Mouse (Mus musculus) thymus, postnatal 10 days (tissue): Measurements from ENCODE around the gene Mapk13.
"Not testable (repeated sequence)": the region's sequence is repeated elsewhere in the genome, so short reads cannot be mapped to it uniquely, and the experiment has no call there.

Source experiments
- DNase-seq, 2 experiments: peaks; one replicate each; pipeline ENCODE4 v3.0.0; 2021; ENCODE audit warnings: low spot score in 2 of 2

The Mapk13 gene

GRCm38 (mm10) chr17:28769121-28769874 lies at the start of gene Mapk13:
TSS of gene Mapk13 (plus strand) at chr17:28769297.
- DNase-seq = no peak

- DNase-seq = no peak
Measured at GRCm38 (mm10) chr17:28725783-28726182, 43.3 kb upstream of the Mapk13 start, which contains the start of gene AC170998.1. TSS of gene AC170998.1 (plus strand) at chr17:28726083.

GRCm38 (mm10) chr17:28727511-28727910 lies 41.6 kb upstream of the Mapk13 start:
- not testable (repeated sequence) for DNase-seq

- DNase-seq = no peak
Measured at GRCm38 (mm10) chr17:28735317-28736105, 33.6 kb upstream of the Mapk13 start.

GRCm38 (mm10) chr17:28736486-28736885 lies 32.6 kb upstream of the Mapk13 start:
- no peak for DNase-seq

- DNase-seq = no peak
Measured at GRCm38 (mm10) chr17:28737973-28738372, 31.1 kb upstream of the Mapk13 start.

GRCm38 (mm10) chr17:28739244-28739643 lies 29.9 kb upstream of the Mapk13 start:
- no peak for DNase-seq

GRCm38 (mm10) chr17:28743145-28743866 lies 25.8 kb upstream of the Mapk13 start:
- DNase-seq = no peak

GRCm38 (mm10) chr17:28743916-28744315 lies 25.2 kb upstream of the Mapk13 start:
- peak in 1 of 2 experiments; percentile 16 for DNase-seq

- no peak for DNase-seq
Measured at GRCm38 (mm10) chr17:28745773-28746172, 23.3 kb upstream of the Mapk13 start.

GRCm38 (mm10) chr17:28748001-28748400 lies 21.1 kb upstream of the Mapk13 start:
- no peak for DNase-seq

- DNase-seq = no peak
Measured at GRCm38 (mm10) chr17:28750580-28750979, 18.5 kb upstream of the Mapk13 start.

GRCm38 (mm10) chr17:28756447-28756846 lies 12.7 kb upstream of the Mapk13 start:
- DNase-seq = no peak

GRCm38 (mm10) chr17:28757470-28757869 lies 11.6 kb upstream of the Mapk13 start:
- DNase-seq = no peak

GRCm38 (mm10) chr17:28760736-28761312 lies 8.3 kb upstream of the Mapk13 start:
- DNase-seq = no peak

GRCm38 (mm10) chr17:28761871-28762270 lies 7.2 kb upstream of the Mapk13 start:
- peak; percentile 47 to 84 for DNase-seq

- no peak for DNase-seq
Measured at GRCm38 (mm10) chr17:28766203-28766602, 2.9 kb upstream of the Mapk13 start.

- DNase-seq = no peak
Measured at GRCm38 (mm10) chr17:28766781-28767515, 2.1 kb upstream of the Mapk13 start.

- no peak for DNase-seq
Measured at GRCm38 (mm10) chr17:28769875-28770421, 851 bp downstream of the Mapk13 start.

- DNase-seq = no peak
Measured at GRCm38 (mm10) chr17:28771289-28771688, 2.2 kb downstream of the Mapk13 start.

GRCm38 (mm10) chr17:28774303-28774702 lies 5.2 kb downstream of the Mapk13 start:
- DNase-seq = not testable (repeated sequence)
